Mouse (Mus musculus) cerebellum, postnatal 4 days (tissue): ENCODE results near the gene Fam163b.
A peak's percentile ranks its signal among the peaks of the same experiment; 100 is the strongest.

Experiments
- DNase-seq, 2 experiments: peaks; one replicate each; pipeline ENCODE4 v3.0.0; 2022; ENCODE audit warnings: low spot score in 2 of 2, mixed read lengths in 1 of 2

Fam163b gene

GRCm38 (mm10) chr2:27135935-27136334 is 6.4 kb downstream of the Fam163b start:
- DNase-seq, result peak in 1 of 2 experiments; percentile 59

GRCm38 (mm10) chr2:27128990-27129389 is 13.3 kb downstream of the Fam163b start:
- DNase-seq, result no peak

- DNase-seq, result no peak
Measured at GRCm38 (mm10) chr2:27126496-27126895, 15.8 kb downstream of the Fam163b start.

GRCm38 (mm10) chr2:27125979-27126378 is 16.3 kb downstream of the Fam163b start:
- DNase-seq, result no peak

GRCm38 (mm10) chr2:27123121-27123520 is 19.2 kb downstream of the Fam163b start:
- DNase-seq, result no peak

GRCm38 (mm10) chr2:27122578-27122977 is 19.7 kb downstream of the Fam163b start:
- no peak for DNase-seq

- DNase-seq, result peak in 1 of 2 experiments; percentile 49
Measured at GRCm38 (mm10) chr2:27121626-27122355, 20.5 kb downstream of the Fam163b start.

- DNase-seq, result peak; percentile 39 to 73
Measured at GRCm38 (mm10) chr2:27120241-27120641, 22.1 kb downstream of the Fam163b start.

- DNase-seq, result no peak
Measured at GRCm38 (mm10) chr2:27119766-27120165, 22.5 kb downstream of the Fam163b start.

GRCm38 (mm10) chr2:27118452-27118851 is 23.8 kb downstream of the Fam163b start:
- DNase-seq, result no peak

- no peak for DNase-seq
Measured at GRCm38 (mm10) chr2:27114169-27114568, 28.1 kb downstream of the Fam163b start.

GRCm38 (mm10) chr2:27112585-27112984 is 29.7 kb downstream of the Fam163b start:
- no peak for DNase-seq

GRCm38 (mm10) chr2:27109052-27109451 is 33.2 kb downstream of the Fam163b start:
- peak in 1 of 2 experiments; percentile 34 for DNase-seq

- no peak for DNase-seq
Measured at GRCm38 (mm10) chr2:27108144-27108543, 34.1 kb downstream of the Fam163b start.

GRCm38 (mm10) chr2:27106816-27107215 is 35.5 kb downstream of the Fam163b start:
- DNase-seq, result no peak

- no peak for DNase-seq
Measured at GRCm38 (mm10) chr2:27103554-27103953, 38.7 kb downstream of the Fam163b start.

GRCm38 (mm10) chr2:27097776-27098175 is 44.5 kb downstream of the Fam163b start:
- peak in 1 of 2 experiments; percentile 30 for DNase-seq

- no peak for DNase-seq
Measured at GRCm38 (mm10) chr2:27097241-27097656, 45.0 kb downstream of the Fam163b start.

- no peak for DNase-seq
Measured at GRCm38 (mm10) chr2:27096341-27096981, 45.8 kb downstream of the Fam163b start.

- DNase-seq, result no peak
Measured at GRCm38 (mm10) chr2:27095178-27095577, 47.1 kb downstream of the Fam163b start.

- no peak for DNase-seq
Measured at GRCm38 (mm10) chr2:27089238-27089637, 53.1 kb downstream of the Fam163b start.

GRCm38 (mm10) chr2:27088700-27089099 is 53.6 kb downstream of the Fam163b start:
- DNase-seq, result no peak

GRCm38 (mm10) chr2:27088071-27088644 is 54.1 kb downstream of the Fam163b start:
- DNase-seq, result peak in 1 of 2 experiments; percentile 44
